Mouse (Mus musculus) lung, embryonic 16.5 days (tissue): ENCODE measurements around the gene Ppp1r16b. TPM values are rescaled to one million over a fixed set of nuclear protein-coding genes. Genes with fewer than 3 reads are reported as not detected.

Experiments used
- ATAC-seq: fragments of 200-750 bp; cut with Nextera tagmentation; 2 replicates; pipeline ENCODE4 v1.8.0; 2017; ENCODE audit warnings: low read depth, mild to moderate bottlenecking, moderate library complexity
- H3K27ac ChIP-seq: fragments of 300-500 bp; sonication (generic); 2 replicates; pipeline ENCODE4 v1.5.1; 2014; ENCODE audit warnings: mild to moderate bottlenecking, control low read depth, low read length
- H3K27me3 ChIP-seq: fragments of 300-500 bp; sonication (generic); 2 replicates; pipeline ENCODE4 v1.6.1; 2014; ENCODE audit warnings: low read depth, low read length, mixed read lengths; ENCODE audit not compliant: control insufficient read depth, insufficient read depth
- H3K36me3 ChIP-seq: fragments of 300-500 bp; sonication (generic); 2 replicates; pipeline ENCODE4 v1.6.1; 2014; ENCODE audit warnings: low read length; ENCODE audit not compliant: control insufficient read depth, insufficient read depth
- H3K4me1 ChIP-seq: fragments of 300-500 bp; sonication (generic); replicated peaks from 2 replicates; pipeline ENCODE4 v1.6.1; 2014; ENCODE audit warnings: low read length, mixed read lengths; ENCODE audit not compliant: control insufficient read depth, insufficient read depth
- H3K4me2 ChIP-seq: fragments of 300-500 bp; sonication (generic); 2 replicates; pipeline ENCODE4 v1.6.1; 2014; ENCODE audit warnings: low read depth, low read length, control low read depth
- H3K4me3 ChIP-seq: fragments of 300-500 bp; sonication (generic); 2 replicates; pipeline ENCODE4 v1.5.1; 2014; ENCODE audit warnings: mild to moderate bottlenecking, low read length, control low read depth
- H3K9ac ChIP-seq: fragments of 300-500 bp; sonication (generic); 2 replicates; pipeline ENCODE4 v1.6.1; 2014; ENCODE audit warnings: low read length, control low read depth
- H3K9me3 ChIP-seq: fragments of 300-500 bp; sonication (generic); 2 replicates; pipeline ENCODE4 v1.6.1; 2016; ENCODE audit warnings: low read length; ENCODE audit not compliant: control insufficient read depth
- WGBS: fragments of 180-500 bp; shearing (Covaris S2); extraction: QIAGEN DNeasy Blood & Tissue Kit; methylation state at CpG from one replicate; pipeline ENCODE4 v1.1.7; 2014; 5-methylcytosine and 5-hydroxymethylcytosine counted together
- polyA plus RNA-seq: library from polyadenylated mRNA; unstranded; fragments of >200 nt; fragmentation: Nextera tagmentation; extraction: Ambion mirVana; gene quantifications from 2 replicates; pipeline ENCODE4 v1.2.1, GENCODE M21; 2015

The Ppp1r16b gene
- polyA plus RNA-seq, 1 experiment from 2014 or later, result 22.5 TPM

- Histone ChIP-seq H3K27ac (no peak overlapping the region), H3K36me3 (no peaks in the 10 kb centered on the region), H3K9ac (no peak overlapping the region), H3K9me3 (no peaks in the 10 kb centered on the region), H3K4me1 (peaks cover 6% of the 10 kb centered on the region; the same call in 1 of the 2 replicates), H3K27me3 (no peaks in the 10 kb centered on the region), H3K4me2 (no peak overlapping the region), H3K4me3 (no peak overlapping the region)
- no peak for ATAC-seq
- 76% methylated on average over 6 of the region's 6 CpGs for whole genome bisulfite sequencing
Measured at GRCm38 (mm10) chr2:158692191-158692590, 27.0 kb downstream of the Ppp1r16b start.

- H3K9me3 ChIP-seq, result no peaks in the 10 kb centered on the region
- H3K36me3 ChIP-seq, result no peaks in the 10 kb centered on the region
- peaks cover 9% of the 10 kb centered on the region for H3K4me1 ChIP-seq
- H3K4me2 ChIP-seq, result no peak overlapping the region
- ATAC-seq, result peak; percentile 29
- H3K27me3 ChIP-seq, result no peaks in the 10 kb centered on the region
- 76% methylated on average over 27 of the region's 27 CpGs for WGBS
- H3K4me3 ChIP-seq, result no peak overlapping the region
- H3K9ac ChIP-seq, result no peak overlapping the region
- H3K27ac ChIP-seq, result peak overlapping the region; percentile 70
Measured at GRCm38 (mm10) chr2:158695811-158696210, 30.6 kb downstream of the Ppp1r16b start.

GRCm38 (mm10) chr2:158696451-158696850 is 31.3 kb downstream of the Ppp1r16b start:
- H3K9ac ChIP-seq, result no peak overlapping the region
- WGBS, result 75% methylated on average over 6 of the region's 6 CpGs
- H3K4me2 ChIP-seq, result no peak overlapping the region
- H3K27ac ChIP-seq, result no peak overlapping the region
- no peaks in the 10 kb centered on the region for H3K27me3 ChIP-seq
- peaks cover 9% of the 10 kb centered on the region for H3K4me1 ChIP-seq
- H3K9me3 ChIP-seq, result no peaks in the 10 kb centered on the region
- no peak overlapping the region for H3K4me3 ChIP-seq
- H3K36me3 ChIP-seq, result no peaks in the 10 kb centered on the region
- ATAC-seq, result peak; percentile 67

- no peak overlapping the region for H3K4me2 ChIP-seq
- no peaks in the 10 kb centered on the region for H3K36me3 ChIP-seq
- no peak overlapping the region for H3K9ac ChIP-seq
- ATAC-seq, result no peak
- WGBS, result 32% methylated on average over 6 of the region's 6 CpGs
- no peaks in the 10 kb centered on the region for H3K9me3 ChIP-seq
- no peaks in the 10 kb centered on the region for H3K27me3 ChIP-seq
- no peak overlapping the region for H3K27ac ChIP-seq
- H3K4me3 ChIP-seq, result no peak overlapping the region
- peaks cover 14% of the 10 kb centered on the region for H3K4me1 ChIP-seq
Measured at GRCm38 (mm10) chr2:158699908-158700307, 34.7 kb downstream of the Ppp1r16b start.

- H3K4me3 ChIP-seq, result no peak overlapping the region
- H3K9me3 ChIP-seq, result no peaks in the 10 kb centered on the region
- no peaks in the 10 kb centered on the region for H3K27me3 ChIP-seq
- H3K36me3 ChIP-seq, result no peaks in the 10 kb centered on the region
- H3K4me2 ChIP-seq, result no peak overlapping the region
- no peak for ATAC-seq
- H3K9ac ChIP-seq, result no peak overlapping the region
- peaks cover 12% of the 10 kb centered on the region for H3K4me1 ChIP-seq
- peak overlapping the region; percentile 83; the same call in 1 of the 2 replicates for H3K27ac ChIP-seq
- WGBS, result 84% methylated on average over 17 of the region's 17 CpGs
Measured at GRCm38 (mm10) chr2:158700535-158701256, 35.5 kb downstream of the Ppp1r16b start.

GRCm38 (mm10) chr2:158701505-158701904 is 36.3 kb downstream of the Ppp1r16b start:
- Histone ChIP-seq H3K36me3 (no peaks in the 10 kb centered on the region), H3K9me3 (no peaks in the 10 kb centered on the region), H3K4me2 (no peak overlapping the region), H3K9ac (no peak overlapping the region), H3K27ac (peak overlapping the region; percentile 83), H3K4me3 (no peak overlapping the region), H3K27me3 (no peaks in the 10 kb centered on the region), H3K4me1 (peaks cover 10% of the 10 kb centered on the region)
- WGBS, result 71% methylated on average over 9 of the region's 9 CpGs
- ATAC-seq, result no peak

- WGBS, result 27% methylated on average over 5 of the region's 5 CpGs
Measured at GRCm38 (mm10) chr2:158702176-158702575, 37.0 kb downstream of the Ppp1r16b start.

GRCm38 (mm10) chr2:158704720-158705119 is 39.5 kb downstream of the Ppp1r16b start:
- H3K9me3 ChIP-seq, result no peaks in the 10 kb centered on the region
- no peak overlapping the region for H3K4me3 ChIP-seq
- H3K4me2 ChIP-seq, result no peak overlapping the region
- H3K4me1 ChIP-seq, result peaks cover 7% of the 10 kb centered on the region; the same call in 1 of the 2 replicates
- H3K9ac ChIP-seq, result no peak overlapping the region
- H3K27ac ChIP-seq, result no peak overlapping the region
- no peak for ATAC-seq
- no peaks in the 10 kb centered on the region for H3K36me3 ChIP-seq
- H3K27me3 ChIP-seq, result no peaks in the 10 kb centered on the region
- 62% methylated on average over 3 of the region's 3 CpGs for WGBS

More at GRCm38 (mm10) chr2:158702176-158702575, 37.0 kb downstream of the Ppp1r16b start:
- Histone ChIP-seq H3K9me3 (no peaks in the 10 kb centered on the region), H3K36me3 (no peaks in the 10 kb centered on the region), H3K4me1 (peaks cover 10% of the 10 kb centered on the region), H3K4me2 (no peak overlapping the region), H3K4me3 (no peak overlapping the region), H3K9ac (no peak overlapping the region), H3K27ac (peak overlapping the region; percentile 61), H3K27me3 (no peaks in the 10 kb centered on the region)
- peak; percentile 81 for ATAC-seq

GRCm38 (mm10) chr2:158705529-158705928 is 40.3 kb downstream of the Ppp1r16b start:
- ATAC-seq, result no peak
- H3K9me3 ChIP-seq, result no peaks in the 10 kb centered on the region
- peaks cover 7% of the 10 kb centered on the region; the same call in 1 of the 2 replicates for H3K4me1 ChIP-seq
- no peaks in the 10 kb centered on the region for H3K27me3 ChIP-seq
- no peak overlapping the region for H3K9ac ChIP-seq
- no peaks in the 10 kb centered on the region for H3K36me3 ChIP-seq
- no peak overlapping the region for H3K4me3 ChIP-seq
- no peak overlapping the region for H3K4me2 ChIP-seq
- no peak overlapping the region for H3K27ac ChIP-seq
- 70% methylated on average over 6 of the region's 6 CpGs for WGBS
